Mouse (Mus musculus): Measurements from ENCODE around the gene Mettl21a. TPM values are rescaled to one million over a fixed set of nuclear protein-coding genes. Genes with fewer than 3 reads are reported as not detected.
"Not testable (repeated sequence)": the region's sequence is repeated elsewhere in the genome, so short reads cannot be mapped to it uniquely, and the experiment has no call there.

Gene Mettl21a
- total RNA-seq, 2 experiments from 2014 or later: 13.1 to 14.4 TPM

DNA sequence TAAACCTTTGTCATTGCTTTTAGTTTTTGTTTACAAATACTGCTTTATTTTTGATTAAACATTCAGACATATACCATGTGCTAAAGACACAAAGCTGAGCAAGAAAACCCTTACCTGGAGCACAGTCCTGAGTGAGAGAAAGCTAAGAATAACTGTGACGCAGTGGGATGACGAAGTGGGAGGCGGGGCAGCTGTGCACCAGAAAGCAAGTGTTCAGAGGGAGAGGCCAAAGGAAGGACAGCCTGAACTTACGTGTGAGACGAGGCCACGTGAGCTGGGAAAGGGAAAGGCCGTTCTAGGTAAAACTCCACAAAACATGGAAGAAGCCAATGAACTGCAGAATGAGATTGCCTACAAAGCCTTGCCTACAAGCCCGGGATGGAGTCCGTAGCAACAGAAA is 7.1 kb downstream of the Mettl21a start:
- intact Hi-C loops (cut with DNase I): no loop called here
- TF ChIP-seq CTCF (IDR thresholded peaks at IDR 0.05): no peak

DNA sequence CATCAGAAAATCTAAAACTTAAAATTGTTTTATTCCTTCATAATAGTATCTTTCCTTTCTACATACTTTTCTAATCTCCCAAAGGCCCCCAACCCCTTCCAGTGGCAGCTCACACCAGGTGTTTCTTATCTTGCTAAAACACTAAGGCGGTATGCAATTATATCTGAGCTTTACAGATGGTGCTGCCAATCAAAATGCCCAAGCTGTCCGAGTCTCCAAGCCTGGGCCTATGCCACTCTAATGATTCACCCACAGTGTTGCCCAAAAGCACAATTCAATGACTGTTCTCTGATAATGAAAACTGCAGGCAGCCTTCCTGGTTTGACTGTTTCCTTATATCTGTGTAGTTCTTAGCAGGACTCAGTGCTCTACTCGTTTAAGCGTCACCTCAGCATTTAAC is 7.9 kb downstream of the Mettl21a start:
- TF ChIP-seq CTCF (IDR thresholded peaks at IDR 0.05): no peak
- no peak for DNase-seq (ENCODE audit: extremely low spot score in 1 of 2, low spot score in 2 of 2)
- no peak overlapping the region for H3K4me3 ChIP-seq
- H3K27ac ChIP-seq: no peak overlapping the region
- intact Hi-C loops (cut with DNase I): no loop called here

More for the DNA sequence above, 7.1 kb downstream of the Mettl21a start:
- Histone ChIP-seq H3K27ac (no peak overlapping the region), H3K4me3 (no peak overlapping the region)
- DNase-seq (ENCODE audit: extremely low spot score in 1 of 2, low spot score in 2 of 2): no peak

- TF ChIP-seq CTCF (IDR thresholded peaks at IDR 0.05): no peak
- no peak for DNase-seq (ENCODE audit: extremely low spot score in 1 of 2, low spot score in 2 of 2)
- H3K4me3 ChIP-seq: no peak overlapping the region
- H3K27ac ChIP-seq: no peak overlapping the region
- intact Hi-C loops (cut with DNase I): no loop called here
These were observed 13.7 kb downstream of the Mettl21a start for GRCm38 (mm10) chr1:64603381-64603780.

DNA sequence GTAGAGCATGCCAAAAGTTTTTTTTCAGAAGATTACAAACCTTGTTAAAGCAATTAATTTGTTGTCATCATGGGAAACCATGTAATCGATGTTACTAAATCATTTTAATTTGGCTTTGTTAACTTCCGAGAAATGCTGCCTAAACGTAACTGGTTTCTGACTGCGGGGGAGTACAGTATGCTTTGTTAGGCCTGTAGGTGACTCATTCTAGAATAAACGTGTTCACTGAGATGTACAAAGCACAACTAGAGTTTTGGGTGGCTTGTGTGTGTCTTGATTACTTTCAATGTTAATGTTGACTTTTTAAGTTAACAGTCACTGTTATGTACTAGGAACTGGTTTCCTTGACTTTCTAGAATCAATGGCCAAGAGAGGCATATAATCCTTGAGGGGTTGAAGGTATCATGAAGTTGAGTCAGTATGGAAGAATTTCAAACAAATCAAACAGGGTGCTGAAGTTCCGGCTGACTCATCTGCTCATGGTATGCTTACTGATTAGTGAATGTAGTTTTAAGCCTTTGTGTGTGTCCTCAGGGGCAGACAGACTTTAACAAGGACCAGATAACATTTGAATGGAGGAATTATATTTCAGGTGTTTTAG is 15.7 kb downstream of the Mettl21a start:
- DNase-seq (ENCODE audit: extremely low spot score in 1 of 2, low spot score in 2 of 2): no peak
- no peak overlapping the region for H3K27ac ChIP-seq
- H3K4me3 ChIP-seq: no peak overlapping the region
- TF ChIP-seq CTCF (IDR thresholded peaks at IDR 0.05): no peak
- intact Hi-C loops (cut with DNase I): no loop called here

DNA sequence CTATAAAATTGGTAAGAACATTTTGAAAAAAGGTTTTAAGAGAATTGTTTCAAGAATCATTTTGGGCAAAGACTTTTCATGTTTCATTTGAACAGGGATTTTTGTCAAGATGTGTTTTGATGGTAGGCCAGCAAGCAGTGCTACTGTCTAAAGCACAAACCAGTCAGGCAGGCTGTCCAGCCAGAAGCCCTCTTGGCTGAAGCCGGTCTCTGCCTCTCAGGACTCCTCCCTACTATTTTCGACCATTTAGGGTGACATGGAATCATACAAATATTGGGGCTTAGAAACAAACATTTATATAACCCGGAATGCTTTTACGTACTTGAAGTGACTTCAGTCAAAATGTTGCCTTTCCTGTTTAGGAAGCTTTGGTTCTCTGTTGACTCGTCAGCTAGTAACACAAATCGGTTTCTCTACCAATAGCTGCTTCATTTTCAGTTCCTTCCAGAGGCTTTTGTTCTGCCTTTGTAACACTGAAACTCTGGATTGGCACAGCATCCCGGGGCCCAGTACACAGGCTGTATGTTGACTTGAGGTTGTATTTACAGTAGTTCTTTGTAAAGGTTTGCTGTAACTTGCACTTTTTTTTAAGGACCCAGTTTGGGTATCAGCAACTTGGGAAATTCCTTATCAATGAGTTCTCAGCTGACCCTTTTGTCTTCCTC is 16.5 kb downstream of the Mettl21a start:
- TF ChIP-seq CTCF (IDR thresholded peaks at IDR 0.05): no peak
- Histone ChIP-seq H3K4me3 (no peak overlapping the region), H3K27ac (0 out of 2 replicates have a peak overlapping the region, but pooled peaks have one; percentile 24)
- intact Hi-C loops (cut with DNase I): no loop called here
- no peak for DNase-seq (ENCODE audit: extremely low spot score in 1 of 2, low spot score in 2 of 2)

- intact Hi-C loops (cut with DNase I): loop anchor here (5.0 kb wide), 1 partner anchor 67 kb away; the partner anchor contains the start of gene Creb1
- no peak for TF ChIP-seq CTCF (IDR thresholded peaks at IDR 0.05)
- Histone ChIP-seq H3K4me3 (no peak overlapping the region), H3K27ac (no peak overlapping the region)
- DNase-seq (ENCODE audit: extremely low spot score in 1 of 2, low spot score in 2 of 2): no peak
These were observed 18.1 kb downstream of the Mettl21a start for GRCm38 (mm10) chr1:64598926-64599325.

DNA sequence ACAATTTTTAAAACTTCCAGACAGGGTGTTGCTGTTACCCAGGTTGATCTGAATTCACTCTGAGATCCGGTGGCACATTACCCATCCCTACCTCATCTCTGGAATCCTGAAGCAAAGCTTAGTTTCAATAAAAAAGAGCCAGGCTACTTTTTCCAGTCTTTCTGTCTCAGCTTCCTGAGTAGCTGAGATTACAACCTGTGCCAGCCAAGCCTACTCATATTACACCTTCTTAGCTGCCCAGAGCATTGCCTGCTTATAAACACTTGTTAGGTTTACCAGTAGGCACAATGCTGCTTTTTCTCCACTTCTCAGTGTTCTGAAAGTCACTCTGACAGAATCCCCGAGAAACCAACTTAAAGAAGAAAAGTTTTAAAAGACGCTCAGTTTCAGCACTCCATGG is 38.2 kb downstream of the Mettl21a start:
- no peak overlapping the region for H3K4me3 ChIP-seq
- TF ChIP-seq CTCF (IDR thresholded peaks at IDR 0.05): no peak
- DNase-seq (ENCODE audit: extremely low spot score in 1 of 2, low spot score in 2 of 2): no peak
- intact Hi-C loops (cut with DNase I): no loop called here
- H3K27ac ChIP-seq: no peak overlapping the region

GRCm38 (mm10) chr1:64577911-64578310 is 39.1 kb downstream of the Mettl21a start:
- H3K27ac ChIP-seq; intact Hi-C loops (cut with DNase I); DNase-seq (ENCODE audit: extremely low spot score in 1 of 2, low spot score in 2 of 2); H3K4me3 ChIP-seq: not testable (repeated sequence)

DNA sequence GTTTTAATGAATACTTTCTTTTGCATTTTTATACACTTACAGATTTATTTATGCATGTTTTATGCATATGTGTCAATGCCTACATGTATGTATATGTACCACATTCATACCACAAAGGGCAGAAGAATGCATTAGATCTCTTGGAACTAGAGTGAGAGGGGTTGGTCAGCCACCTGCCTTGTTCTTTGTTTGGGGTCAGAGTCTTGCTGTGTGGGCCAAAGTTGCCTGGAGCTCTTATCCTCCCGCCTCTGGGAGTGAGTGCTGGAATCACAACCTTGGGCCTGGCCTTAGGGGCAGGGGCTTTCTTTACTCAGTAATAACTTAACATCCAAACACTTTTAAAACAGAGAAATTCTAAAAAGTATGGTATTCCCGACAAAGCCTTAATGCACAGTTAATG is 40.3 kb downstream of the Mettl21a start:
- DNase-seq (ENCODE audit: extremely low spot score in 1 of 2, low spot score in 2 of 2): no peak
- intact Hi-C loops (cut with DNase I): no loop called here
- Histone ChIP-seq H3K4me3 (no peak overlapping the region), H3K27ac (no peak overlapping the region)
- TF ChIP-seq CTCF (IDR thresholded peaks at IDR 0.05): no peak

DNA sequence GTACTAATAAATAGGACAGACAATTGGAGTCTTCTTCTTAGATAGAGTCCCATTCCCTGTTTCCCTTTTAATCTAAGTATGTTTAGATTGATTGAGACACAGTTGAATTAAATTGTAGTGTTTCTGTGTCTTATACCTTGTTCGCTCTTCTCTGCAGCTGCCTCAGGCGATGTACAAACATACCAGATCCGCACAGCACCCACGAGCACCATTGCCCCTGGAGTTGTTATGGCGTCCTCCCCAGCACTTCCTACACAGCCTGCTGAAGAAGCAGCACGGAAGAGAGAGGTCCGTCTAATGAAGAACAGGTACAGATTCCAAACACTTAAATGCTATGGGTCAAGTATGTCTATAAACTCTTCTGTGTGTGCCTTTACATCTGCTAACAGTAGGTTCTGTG is 41.0 kb downstream of the Mettl21a start:
- no peak for TF ChIP-seq CTCF (IDR thresholded peaks at IDR 0.05)
- H3K27ac ChIP-seq: no peak overlapping the region
- DNase-seq (ENCODE audit: extremely low spot score in 1 of 2, low spot score in 2 of 2): no peak
- H3K4me3 ChIP-seq: no peak overlapping the region
- intact Hi-C loops (cut with DNase I): no loop called here

GRCm38 (mm10) chr1:64568206-64568605 is 48.8 kb downstream of the Mettl21a start:
- H3K4me3 ChIP-seq: no peak overlapping the region
- no peak for TF ChIP-seq CTCF (IDR thresholded peaks at IDR 0.05)

GRCm38 (mm10) chr1:64560105-64560504 is 56.9 kb downstream of the Mettl21a start:
- TF ChIP-seq CTCF (IDR thresholded peaks at IDR 0.05): no peak
- DNase-seq (ENCODE audit: extremely low spot score in 1 of 2, low spot score in 2 of 2): no peak
- no peak overlapping the region for H3K4me3 ChIP-seq
- intact Hi-C loops (cut with DNase I): no loop called here
- no peak overlapping the region for H3K27ac ChIP-seq

More at GRCm38 (mm10) chr1:64568206-64568605, 48.8 kb downstream of the Mettl21a start:
- no peak for DNase-seq (ENCODE audit: extremely low spot score in 1 of 2, low spot score in 2 of 2)
- H3K27ac ChIP-seq: no peak overlapping the region
- intact Hi-C loops (cut with DNase I): no loop called here

Other genes with a start within 250 kb of the Mettl21a start
- 10 to 100 TPM; 49.2 to 55.7 TPM for gene Creb1, start 84.6 kb downstream of the Mettl21a start, total RNA-seq (2021)
- gene Ccnyl1, start 73.2 kb upstream of the Mettl21a start, total RNA-seq (2021): 10 to 100 TPM; 19.7 to 20.2 TPM
- gene Fzd5, start 120.5 kb upstream of the Mettl21a start, total RNA-seq (2021): 1 to 10 TPM in 1 of 2 experiments, under 1 TPM in 1; 0.93 to 1.4 TPM